Mouse (Mus musculus): ENCODE measurements around the gene Bcas3.

The Bcas3 gene

GRCm38 (mm10) chr11:85830901-85831341 lies 478.0 kb downstream of the Bcas3 start:
- no peak for DNase-seq (ENCODE audit: low read depth, low spot score)

- DNase-seq (ENCODE audit: low read depth, low spot score): no peak
These were observed 478.8 kb downstream of the Bcas3 start for GRCm38 (mm10) chr11:85831656-85832230.

DNA sequence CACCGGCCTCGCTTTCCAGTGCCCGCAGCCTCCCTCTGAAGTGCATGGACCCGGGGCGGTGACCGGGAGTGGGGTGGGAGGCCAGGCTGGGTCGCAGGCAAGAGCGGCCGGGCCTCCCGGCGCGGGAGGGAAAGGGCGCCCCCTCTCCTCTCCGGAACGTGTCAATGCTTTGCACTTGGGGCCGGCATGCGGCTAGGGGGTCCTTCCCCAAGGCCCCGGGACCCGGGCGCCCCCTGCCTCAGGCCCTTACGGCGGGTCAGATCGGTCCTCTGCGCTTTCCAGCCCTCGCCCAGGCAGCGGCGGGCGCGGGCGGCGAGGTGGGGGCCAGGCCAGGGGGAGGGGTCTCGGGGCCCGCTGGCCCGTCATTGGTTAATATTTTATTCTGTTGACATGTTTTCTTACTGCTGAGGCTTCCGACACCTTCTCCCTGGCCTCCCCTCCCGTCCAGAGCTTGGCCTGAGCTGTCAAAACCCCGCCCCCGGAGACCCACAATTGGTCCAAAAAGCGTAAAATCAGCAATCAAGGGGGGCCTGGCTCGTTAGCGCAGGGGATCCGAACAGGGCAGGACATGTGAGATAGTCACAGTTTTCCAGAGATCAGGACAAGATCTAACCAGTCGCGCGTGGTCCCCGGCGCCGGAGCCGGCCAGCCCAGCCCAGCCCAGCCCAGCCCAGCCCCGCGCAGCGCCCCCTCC lies 479.4 kb downstream of the Bcas3 start, which contains the start of gene Tbx2:
Gene Tbx2 (plus strand): TSS at position 321 of the 694 bp plus-strand sequence.
- no peak for DNase-seq (ENCODE audit: low read depth, low spot score)

- no peak for DNase-seq (ENCODE audit: low read depth, low spot score)
These were observed 480.1 kb downstream of the Bcas3 start for GRCm38 (mm10) chr11:85833081-85833521.

- no peak for DNase-seq (ENCODE audit: low read depth, low spot score)
These were observed 480.9 kb downstream of the Bcas3 start for GRCm38 (mm10) chr11:85833761-85834385.

DNA sequence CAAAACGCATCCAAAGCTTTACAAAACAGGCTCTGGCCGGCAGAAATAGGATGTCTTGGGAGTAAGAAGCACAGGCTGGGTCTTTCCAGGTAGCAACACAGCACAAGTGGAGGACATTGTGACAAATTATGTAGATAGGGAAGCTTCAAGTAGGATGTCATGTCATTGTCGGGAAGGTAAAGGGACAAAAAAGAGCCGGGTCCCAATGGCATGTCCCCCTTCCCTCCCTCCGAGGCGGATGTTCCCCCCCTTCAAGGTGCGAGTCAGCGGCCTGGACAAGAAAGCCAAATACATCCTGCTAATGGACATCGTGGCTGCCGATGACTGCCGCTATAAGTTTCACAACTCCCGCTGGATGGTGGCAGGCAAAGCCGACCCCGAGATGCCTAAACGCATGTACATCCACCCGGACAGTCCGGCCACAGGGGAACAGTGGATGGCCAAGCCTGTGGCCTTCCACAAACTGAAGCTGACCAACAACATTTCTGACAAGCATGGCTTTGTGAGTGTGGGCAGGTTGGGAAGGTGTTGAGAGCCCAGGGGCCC lies 481.5 kb downstream of the Bcas3 start:
- no peak for DNase-seq (ENCODE audit: low read depth, low spot score)

GRCm38 (mm10) chr11:85835001-85835752 lies 482.2 kb downstream of the Bcas3 start:
- no peak for DNase-seq (ENCODE audit: low read depth, low spot score)

DNA sequence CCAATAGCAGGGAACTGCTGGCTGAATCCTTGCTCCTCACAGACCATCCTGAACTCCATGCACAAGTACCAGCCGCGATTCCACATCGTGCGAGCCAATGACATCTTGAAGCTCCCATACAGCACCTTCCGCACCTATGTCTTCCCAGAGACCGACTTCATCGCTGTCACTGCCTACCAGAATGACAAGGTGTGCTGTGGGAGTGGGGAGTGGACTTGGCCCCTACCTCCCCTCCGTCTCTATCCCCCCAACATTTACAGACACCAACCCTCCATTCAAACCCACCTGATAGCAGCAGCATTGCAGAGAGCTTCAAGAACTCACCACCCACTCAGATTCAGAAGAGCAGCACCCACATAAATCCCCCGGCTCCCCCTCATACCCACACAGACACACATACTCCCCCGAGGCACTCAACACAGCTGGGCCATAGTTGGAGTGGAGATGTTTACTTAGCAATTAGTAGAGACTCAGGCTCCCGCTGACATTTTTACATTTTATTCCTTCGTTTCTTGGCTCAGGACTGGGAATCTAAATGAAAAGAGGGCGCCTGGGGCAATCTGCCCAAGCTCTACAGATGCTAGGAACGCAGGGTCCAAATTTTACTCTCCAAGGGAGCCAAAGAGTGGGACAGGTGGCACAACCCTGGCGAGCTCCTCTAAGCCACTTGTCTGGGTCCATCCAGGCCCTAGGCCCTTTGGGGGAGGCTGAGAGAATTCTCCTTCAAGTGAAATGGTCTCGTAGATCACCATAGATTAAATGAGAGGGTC lies 483.0 kb downstream of the Bcas3 start:
- no peak for DNase-seq (ENCODE audit: low read depth, low spot score)

GRCm38 (mm10) chr11:85836523-85837290 lies 483.7 kb downstream of the Bcas3 start:
- DNase-seq (ENCODE audit: low read depth, low spot score): no peak

GRCm38 (mm10) chr11:85837291-85837647 lies 484.3 kb downstream of the Bcas3 start:
- DNase-seq (ENCODE audit: low read depth, low spot score): no peak

GRCm38 (mm10) chr11:85837648-85838423 lies 484.9 kb downstream of the Bcas3 start:
- DNase-seq (ENCODE audit: low read depth, low spot score): no peak

- DNase-seq (ENCODE audit: low read depth, low spot score): no peak
These were observed 485.7 kb downstream of the Bcas3 start for GRCm38 (mm10) chr11:85838424-85839257.

- no peak for DNase-seq (ENCODE audit: low read depth, low spot score)
These were observed 486.5 kb downstream of the Bcas3 start for GRCm38 (mm10) chr11:85839258-85840030.

GRCm38 (mm10) chr11:85840031-85840802 lies 487.2 kb downstream of the Bcas3 start:
- DNase-seq (ENCODE audit: low read depth, low spot score): no peak

GRCm38 (mm10) chr11:85840803-85841145 lies 487.8 kb downstream of the Bcas3 start:
- no peak for DNase-seq (ENCODE audit: low read depth, low spot score)

GRCm38 (mm10) chr11:85841211-85841681 lies 488.3 kb downstream of the Bcas3 start:
- DNase-seq (ENCODE audit: low read depth, low spot score): no peak

DNA sequence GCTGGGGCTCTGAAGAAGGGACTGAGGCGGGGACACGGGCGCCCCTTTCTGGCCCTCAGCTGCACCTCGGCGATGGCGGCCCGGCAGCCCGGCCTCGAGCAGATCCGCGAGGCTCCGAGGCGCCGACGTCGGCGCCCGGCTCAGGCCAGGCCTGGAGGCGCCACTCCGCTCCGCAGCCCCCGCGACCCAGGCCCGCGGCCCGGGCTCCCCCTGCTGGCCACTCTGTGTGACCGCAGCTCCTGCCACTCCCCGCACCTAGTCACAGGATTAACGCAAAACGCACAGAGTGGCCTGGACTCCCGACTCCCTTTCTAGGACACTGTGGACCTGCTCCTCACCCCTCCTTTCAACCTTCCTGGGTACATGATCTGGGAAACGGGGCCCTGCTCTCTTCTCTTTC lies 489.0 kb downstream of the Bcas3 start:
- peak; percentile 64 for DNase-seq (ENCODE audit: low read depth, low spot score)

All from CD4-positive helper T cell, adult 2 months (primary cell).